Mouse (Mus musculus): Measurements from ENCODE around the gene Ncf4.

DNA sequence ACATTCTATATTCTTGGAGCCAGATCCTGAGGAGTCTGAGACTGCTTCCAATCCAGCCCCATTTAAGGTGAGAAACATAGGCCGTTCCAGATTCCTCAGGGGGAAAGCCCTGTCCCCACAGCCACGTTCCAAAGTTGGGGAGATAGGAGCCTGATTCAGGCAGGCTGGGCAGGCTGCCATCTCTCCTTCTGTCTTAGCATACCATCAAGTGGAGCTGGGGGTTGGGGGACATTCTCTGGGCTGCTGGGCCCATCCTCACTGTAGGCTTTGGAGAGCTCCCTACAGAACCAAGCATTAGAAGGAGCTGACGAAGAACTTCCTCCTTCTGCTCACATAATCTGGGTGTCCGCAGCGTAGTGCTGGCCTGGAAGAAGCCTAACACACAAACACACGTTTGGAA is 827 bp upstream of the Ncf4 start:
- TF ChIP-seq CTCF (IDR thresholded peaks at IDR 0.05; ENCODE audit: low read depth, low read length) (no peak), POLR2A (IDR thresholded peaks at IDR 0.05; ENCODE audit: insufficient read depth, low read length) (no peak), EP300 (IDR thresholded peaks at IDR 0.05; ENCODE audit: insufficient read depth, low read depth, low read length) (no peak)
